Mouse (Mus musculus): ENCODE results near the gene Psma1.

Psma1 gene

DNA sequence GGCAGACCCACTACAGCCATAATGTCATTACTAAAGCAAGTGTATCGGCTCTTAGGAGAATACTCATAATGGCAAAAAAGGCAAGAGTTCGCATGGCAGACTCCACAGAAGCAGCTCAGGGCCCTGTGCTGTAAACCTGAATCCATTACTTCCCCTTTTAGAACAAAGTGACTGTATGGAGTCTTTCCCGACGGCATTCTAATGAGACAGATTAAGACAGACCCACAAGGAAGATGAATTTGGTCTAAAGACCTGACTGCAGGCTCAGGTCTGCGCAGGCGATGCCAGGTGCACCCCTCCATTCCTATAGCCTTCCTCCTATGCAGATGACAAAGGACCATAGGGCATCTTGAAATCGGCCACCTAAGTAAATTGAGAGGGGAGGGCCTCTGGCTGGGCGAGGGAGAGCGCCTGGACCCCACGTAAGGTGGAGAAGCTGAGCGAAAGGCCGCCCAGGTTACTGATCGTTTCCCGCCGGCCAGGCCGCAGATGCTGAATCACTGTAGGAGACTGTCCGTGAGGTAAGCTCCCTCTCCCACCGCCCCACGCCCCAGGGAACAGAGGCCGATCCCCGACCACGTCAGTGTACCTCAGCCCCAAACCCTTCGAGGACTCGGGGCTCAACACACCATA is 430 bp downstream of the Psma1 start:
- DNase-seq (ENCODE audit: low spot score): no peak

DNA sequence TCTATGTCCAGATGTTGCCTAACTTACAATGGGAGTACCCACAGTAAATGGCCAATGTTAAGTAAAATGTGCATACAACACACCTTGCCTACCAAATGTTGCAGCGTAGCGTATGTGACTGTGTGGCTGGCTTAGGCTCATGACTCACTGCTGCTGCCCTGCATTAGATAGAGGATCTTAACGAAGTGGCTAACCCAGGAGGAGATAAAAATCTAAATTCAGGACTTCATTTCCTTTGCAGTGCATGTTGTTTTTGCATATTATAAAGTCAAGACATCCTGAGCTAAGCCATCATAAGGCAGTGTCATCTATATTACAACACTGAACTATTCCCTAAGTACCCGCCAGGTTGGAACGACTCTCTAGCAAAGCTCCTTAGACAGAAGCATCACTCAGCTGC is 7.5 kb downstream of the Psma1 start:
- DNase-seq (ENCODE audit: low spot score): no peak

DNA sequence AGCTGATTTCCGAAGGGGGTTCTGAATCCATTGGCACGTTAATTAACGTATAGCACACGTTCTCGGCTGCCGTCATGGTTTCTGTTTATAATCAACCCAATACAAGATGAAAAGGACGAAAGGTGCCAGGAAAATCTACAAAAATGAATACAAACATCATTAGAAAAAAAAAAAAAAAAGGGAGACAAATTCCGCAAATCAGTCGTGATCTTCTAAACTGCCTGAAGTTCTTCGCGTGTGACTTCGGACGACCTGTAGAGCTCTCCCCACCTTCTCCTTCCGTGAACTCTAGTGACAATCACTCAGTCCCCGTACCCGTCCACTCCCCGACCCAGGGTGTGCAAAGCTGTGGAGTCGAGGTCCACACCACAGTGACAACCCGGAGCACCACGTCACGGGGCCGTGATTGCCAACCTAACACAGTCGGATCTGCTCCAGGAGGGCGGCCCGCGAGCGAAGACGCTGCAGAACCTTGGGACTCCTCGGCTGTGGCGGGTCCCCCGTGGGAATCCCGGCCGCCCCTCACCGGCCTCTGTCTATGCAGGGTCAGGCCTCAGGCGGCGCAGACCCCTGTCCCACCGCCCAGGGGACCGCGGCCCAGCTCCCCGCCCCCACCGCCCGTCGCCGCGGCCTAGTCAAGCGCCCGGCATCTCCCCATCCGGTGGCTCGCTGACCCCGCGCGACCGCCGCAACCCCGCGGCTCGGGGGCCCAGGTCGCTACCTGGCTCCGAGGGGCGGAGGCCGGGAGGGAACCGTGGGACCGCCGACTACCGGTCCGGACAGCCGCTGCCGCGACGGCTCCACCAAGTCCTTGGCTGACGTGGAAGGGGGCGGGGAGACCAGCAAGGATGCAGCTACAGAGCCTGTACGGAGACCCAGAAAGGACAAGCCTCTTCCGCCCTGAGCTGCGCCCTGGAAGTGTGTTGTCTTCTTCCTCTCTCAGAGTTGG is 21.8 kb downstream of the Psma1 start, which contains the start of gene Copb1:
Gene Copb1 (minus strand): TSS at position 827 of the 949 bp plus-strand sequence.
- peak; percentile 93 for DNase-seq (ENCODE audit: low spot score)

DNA sequence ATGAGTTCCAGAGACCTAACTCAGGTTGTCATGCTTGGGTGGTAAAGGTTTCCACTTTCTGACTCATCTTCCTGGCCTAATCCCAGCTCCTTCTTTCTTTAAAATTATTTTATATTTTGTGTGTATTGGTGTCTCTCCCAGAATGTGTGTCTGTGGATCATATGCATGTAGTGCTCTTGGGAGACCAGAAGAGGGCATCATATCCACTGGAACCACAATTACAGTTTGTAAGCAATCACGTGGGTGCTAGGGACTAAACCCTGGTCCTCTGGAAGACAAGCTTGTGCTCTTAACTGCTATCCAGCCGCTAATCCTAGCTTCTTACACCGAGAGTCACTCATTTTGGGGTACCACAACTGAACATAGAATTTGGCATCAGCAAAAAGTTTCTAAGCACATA is 24.2 kb downstream of the Psma1 start:
- no peak for DNase-seq (ENCODE audit: low spot score)

DNA sequence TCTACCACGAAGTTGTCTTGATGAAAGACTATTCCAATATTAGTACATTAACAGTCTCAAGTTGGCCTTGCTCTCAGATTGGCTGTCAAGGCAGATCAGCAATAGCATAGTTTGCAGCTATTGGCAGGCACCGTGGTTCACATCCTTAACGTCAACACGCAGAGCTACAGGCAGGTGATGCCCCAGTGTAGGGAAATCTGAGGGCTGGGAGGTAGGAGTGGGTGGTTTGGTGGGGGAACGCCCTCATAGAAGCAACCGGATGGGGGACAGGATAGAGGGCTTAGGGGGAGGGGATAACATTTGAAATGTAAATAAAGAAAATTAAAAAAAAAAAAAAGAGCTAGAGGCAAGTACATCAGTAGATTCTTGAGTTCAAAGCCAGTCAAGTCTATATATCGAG is 41.9 kb downstream of the Psma1 start:
- DNase-seq (ENCODE audit: low spot score): no peak

DNA sequence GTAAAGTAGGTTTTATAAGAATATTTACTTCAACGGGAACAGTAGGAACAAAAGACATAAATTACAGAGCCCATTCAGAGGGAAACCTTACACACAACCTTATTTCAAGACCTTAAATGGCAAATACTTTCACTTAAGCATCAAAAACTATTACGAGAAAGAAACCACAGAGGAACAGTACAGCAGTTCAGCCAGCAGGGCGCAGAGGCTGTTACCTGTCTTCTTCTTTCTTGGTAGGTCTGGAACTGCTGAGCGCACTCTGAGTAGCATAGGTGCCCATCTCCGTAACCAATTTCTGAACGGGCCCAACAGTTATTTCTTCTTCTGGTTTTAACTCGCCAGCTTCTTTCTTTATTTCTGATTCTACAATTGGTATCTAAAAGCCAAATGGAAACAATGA is 42.9 kb downstream of the Psma1 start:
- DNase-seq (ENCODE audit: low spot score): no peak

DNA sequence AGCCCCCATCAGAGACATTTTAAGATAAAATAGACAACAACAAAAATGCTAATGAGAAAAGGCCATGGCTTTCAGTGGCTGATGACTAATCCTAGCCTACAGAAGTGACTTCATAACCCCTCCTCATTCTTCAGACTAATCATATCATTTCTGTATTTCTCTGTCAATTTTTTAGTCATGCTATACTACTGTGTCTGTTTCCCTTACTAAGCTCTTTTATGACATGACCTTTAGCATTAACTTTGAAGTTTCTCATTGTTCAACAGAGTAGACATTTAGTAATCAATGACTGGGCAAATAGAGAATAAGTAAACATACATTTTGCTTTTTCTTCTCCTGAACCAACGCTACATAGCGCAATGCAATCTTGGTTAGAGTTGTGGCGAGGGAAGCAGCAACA is 44.1 kb downstream of the Psma1 start:
- no peak for DNase-seq (ENCODE audit: low spot score)

DNA sequence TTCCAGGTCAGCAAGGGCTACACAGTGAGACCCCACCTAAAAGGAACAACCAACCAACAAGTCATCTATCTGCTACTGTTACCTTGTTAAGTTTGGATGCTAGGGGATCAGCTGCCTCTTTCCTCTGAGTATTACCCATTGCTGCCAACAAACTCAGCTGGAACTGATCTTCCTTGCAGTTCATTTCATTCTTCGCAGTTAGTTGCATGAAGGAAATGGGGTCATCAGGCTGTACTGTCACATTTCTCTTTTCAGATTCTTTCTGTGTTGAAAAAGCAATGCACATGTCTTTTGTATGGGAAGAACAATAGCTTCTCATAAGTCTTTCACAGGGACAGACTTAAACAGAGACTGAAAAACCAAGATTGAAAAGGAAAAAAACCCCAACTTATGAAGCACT is 49.4 kb downstream of the Psma1 start:
- no peak for DNase-seq (ENCODE audit: low spot score)

DNA sequence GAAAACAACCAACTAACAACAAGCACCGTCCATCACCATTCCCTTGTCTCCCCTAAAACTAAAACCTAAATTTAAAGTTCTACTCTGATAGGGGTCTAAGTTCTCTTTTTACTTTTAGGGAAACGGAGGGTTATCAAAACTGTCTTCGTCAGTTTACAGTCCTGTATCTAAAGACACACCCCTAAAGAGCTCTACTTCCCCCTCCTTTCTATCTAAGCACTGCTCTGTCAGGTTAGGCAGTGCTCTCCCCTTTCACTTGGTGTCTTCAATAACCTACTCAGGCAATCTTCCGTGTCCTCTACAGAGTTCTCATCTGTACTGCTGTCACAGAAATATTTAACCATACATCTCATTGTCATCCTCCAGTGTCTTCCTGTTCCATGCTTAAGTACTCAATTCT is 55.5 kb downstream of the Psma1 start:
- no peak for DNase-seq (ENCODE audit: low spot score)

DNA sequence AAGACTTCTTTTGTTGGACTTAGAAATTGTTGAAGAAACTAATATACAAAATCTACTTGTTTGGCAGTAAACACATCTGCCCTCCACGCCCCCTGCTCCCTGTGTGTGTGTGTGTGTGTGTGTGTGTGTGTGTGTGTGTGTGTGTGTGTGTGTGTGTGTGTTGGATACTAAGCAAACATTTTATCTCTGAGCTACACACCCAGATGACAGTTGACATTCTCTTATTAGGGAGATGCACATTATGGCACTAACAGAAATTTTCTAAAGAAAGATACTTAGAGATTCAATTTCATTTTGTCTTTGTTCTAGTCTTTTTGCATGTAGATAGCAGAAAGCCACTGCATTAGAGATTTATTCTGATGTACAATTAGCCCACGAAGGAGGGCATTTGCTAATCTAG is 59.0 kb downstream of the Psma1 start:
- no peak for DNase-seq (ENCODE audit: low spot score)
